ENCODE assay signal across 23 mouse cellular contexts in the genomic region with DNA sequence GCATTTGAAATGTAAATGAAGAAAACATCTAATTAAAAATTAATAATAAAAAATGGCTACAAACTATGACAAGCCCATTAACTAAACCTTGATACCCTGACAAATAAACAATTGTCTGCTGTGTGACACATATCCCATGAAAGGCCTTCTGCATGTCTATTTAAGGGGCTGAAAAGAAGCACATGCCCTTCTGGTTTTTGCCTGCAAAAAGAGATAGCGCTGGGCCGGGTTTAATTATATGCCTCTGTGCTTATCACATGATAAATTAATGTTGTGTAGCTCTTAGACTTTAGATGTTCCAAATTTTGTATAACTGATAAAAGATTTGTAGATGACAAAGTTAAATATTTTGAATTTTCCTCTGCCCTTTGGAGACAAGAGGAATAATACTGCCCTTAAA. TPM values are rescaled to one million over a fixed set of nuclear protein-coding genes. Genes with fewer than 3 reads are reported as not detected.
DNase-seq lines count a peak whose midpoint lies in the region; ATAC-seq lines count a peak whose summit lies in the region.
"Had no signal": no experiment of that assay in that cellular context is flagged by ENCODE, and none has a peak within 500 bp of the region (broad histone marks: within the 10 kb centered on the region; RNA-seq: fewer than 3 reads in every experiment).

No protein-coding gene starts in this region.

- no peak for DNase-seq in kidney, postnatal 4 days
- DNase-seq in c-Kit-positive CD71-positive TER-119-positive erythroid progenitor cells, embryonic 14.5 days (ENCODE audit: low spot score): peak; percentile 60
- DNase-seq in cerebellum, adult 8-10 months: no peak
- no peak for DNase-seq in embryo, embryonic 10 days (ENCODE audit: low spot score)
- no peak for DNase-seq in frontal cortex, postnatal 36 days (ENCODE audit: low spot score in 2 of 2)
- DNase-seq: cerebellum, adult 9-10 months; gastrocnemius, adult 2 months; kidney, adult 9 months; kidney, postnatal 36 days; lung, postnatal 36 days; thymus, adult 2 months had no signal

- no peak overlapping the region for H3K4me3 ChIP-seq in kidney, embryonic 14.5 days (ENCODE audit: low read length)
- no peak overlapping the region for H3K4me3 ChIP-seq in liver, embryonic 12.5 days
- H3K4me3 ChIP-seq: forebrain, embryonic 12.5 days; gastrocnemius, adult 2 months; hindbrain, embryonic 10.5 days; intestine, embryonic 15.5 days; limb, embryonic 13.5 days; lung, embryonic 15.5 days had no signal

- H3K27me3 ChIP-seq in kidney, embryonic 14.5 days (ENCODE audit: control insufficient read depth, insufficient read depth, low read length): no peaks in the 10 kb centered on the region
- H3K27me3 ChIP-seq in liver, embryonic 12.5 days (replicated peaks): no peaks in the 10 kb centered on the region
- H3K27me3 ChIP-seq: forebrain, embryonic 12.5 days; intestine, embryonic 15.5 days; limb, embryonic 13.5 days; lung, embryonic 15.5 days; Patski had no signal

- H3K27ac ChIP-seq in kidney, embryonic 14.5 days (ENCODE audit: low read depth, low read length): peak overlapping the region; percentile 82; the same call in 1 of the 2 replicates
- H3K27ac ChIP-seq in liver, embryonic 12.5 days: peak overlapping the region; percentile 77
- H3K27ac ChIP-seq: forebrain, embryonic 12.5 days; gastrocnemius, adult 2 months; hindbrain, embryonic 10.5 days; intestine, embryonic 15.5 days; limb, embryonic 13.5 days; lung, embryonic 15.5 days had no signal

- peaks cover 4% of the 10 kb centered on the region; the same call in 1 of the 2 replicates for H3K4me1 ChIP-seq in kidney, embryonic 14.5 days (ENCODE audit: control insufficient read depth, insufficient read depth, low read length)
- peaks cover 49% of the 10 kb centered on the region for H3K4me1 ChIP-seq in liver, embryonic 12.5 days
- H3K4me1 ChIP-seq: intestine, embryonic 15.5 days; limb, embryonic 13.5 days; lung, embryonic 15.5 days had no signal

- H3K36me3 ChIP-seq in kidney, embryonic 14.5 days (ENCODE audit: control insufficient read depth, insufficient read depth, low read length): no peaks in the 10 kb centered on the region
- H3K36me3 ChIP-seq in liver, embryonic 12.5 days: no peaks in the 10 kb centered on the region
- H3K36me3 ChIP-seq: forebrain, embryonic 12.5 days; hindbrain, embryonic 10.5 days; intestine, embryonic 15.5 days; limb, embryonic 13.5 days; lung, embryonic 15.5 days had no signal

- no peaks in the 10 kb centered on the region for H3K9me3 ChIP-seq in kidney, embryonic 14.5 days (ENCODE audit: control insufficient read depth, low read length)
- H3K9me3 ChIP-seq in liver, embryonic 12.5 days (replicated peaks): no peaks in the 10 kb centered on the region
- H3K9me3 ChIP-seq: forebrain, embryonic 12.5 days; hindbrain, embryonic 10.5 days; intestine, embryonic 15.5 days; limb, embryonic 13.5 days; lung, embryonic 15.5 days had no signal

- no peak overlapping the region for H3K9ac ChIP-seq in kidney, embryonic 14.5 days (ENCODE audit: low read depth, low read length)
- H3K9ac ChIP-seq in liver, embryonic 12.5 days: no peak overlapping the region
- H3K9ac ChIP-seq: forebrain, embryonic 12.5 days; intestine, embryonic 15.5 days; limb, embryonic 13.5 days; lung, embryonic 15.5 days had no signal

- WGBS in kidney, embryonic 14.5 days: 90% methylated on average over 2 of the region's 2 CpGs
- WGBS in liver, embryonic 12.5 days (ENCODE audit: insufficient replicate concordance): 38% methylated on average over 2 of the region's 2 CpGs

- ATAC-seq in kidney, embryonic 14.5 days (ENCODE audit: low FRiP score, low TSS enrichment): no peak
- ATAC-seq in liver, embryonic 12.5 days: peak; percentile 79
- peak; percentile 63 for ATAC-seq in megakaryocyte progenitor cell, adult 5-6 weeks (replicated peaks; ENCODE audit: poor library complexity)
- ATAC-seq: hindbrain, embryonic 16.5 days; Patski had no signal

- no peak overlapping the region for H3K4me2 ChIP-seq in kidney, embryonic 14.5 days (replicated peaks; ENCODE audit: low read depth, low read length)
- peak overlapping the region; percentile 0; the same call in 1 of the 2 replicates for H3K4me2 ChIP-seq in liver, embryonic 12.5 days
- H3K4me2 ChIP-seq: forebrain, embryonic 12.5 days; heart, embryonic 11.5 days; intestine, embryonic 15.5 days; limb, embryonic 13.5 days; lung, embryonic 15.5 days had no signal

RNA-seq across cellular contexts. Expression of a gene that starts 9.2 kb away (rescaled TPM):
- 46.9 and 56.9 TPM in 2 replicates for polyA plus RNA-seq in kidney, embryonic 14.5 days (2014; fragmentation: Nextera tagmentation; extraction: Ambion mirVana)
- polyA plus RNA-seq in liver, embryonic 12.5 days (2016; fragmentation: Nextera tagmentation; extraction: Ambion mirVana): 60.1 TPM in 2 replicates
- 2.8 and 4.5 TPM in 2 replicates for total RNA-seq in megakaryocyte progenitor cell, adult 5-6 weeks (2015)
- total RNA-seq in megakaryocyte progenitor cell, adult 5-6 weeks (2017): 4.0 and 8.0 TPM in 2 replicates
- total RNA-seq: granulocyte monocyte progenitor cell, adult 5-6 weeks had no signal
